Mouse (Mus musculus) forebrain, postnatal 0 days (tissue): Measurements from ENCODE around the gene Dgki. TPM values are rescaled to one million over a fixed set of nuclear protein-coding genes. Genes with fewer than 3 reads are reported as not detected.
A peak's percentile ranks its signal among the peaks of the same experiment; 100 is the strongest.

Source experiments
- ATAC-seq: fragments of 200-750 bp; cut with Nextera tagmentation; 2 replicates; pipeline ENCODE4 v1.8.0; 2017; ENCODE audit warnings: mild to moderate bottlenecking, moderate library complexity
- DNase-seq: peaks from one replicate; pipeline ENCODE4 v3.0.0-alpha.2; 2015
- H3K27ac ChIP-seq: fragments of 300-500 bp; sonication (generic); 2 replicates; pipeline ENCODE4 v1.5.1; 2014; ENCODE audit warnings: low read depth, mild to moderate bottlenecking, antibody characterized with exemption, low read length, moderate library complexity, mixed read lengths
- H3K27me3 ChIP-seq: fragments of 300-500 bp; sonication (generic); 2 replicates; pipeline ENCODE4 v1.6.1; 2014; ENCODE audit warnings: mild to moderate bottlenecking, low read length, mixed read lengths; ENCODE audit not compliant: insufficient read depth
- H3K36me3 ChIP-seq: fragments of 300-500 bp; sonication (generic); 2 replicates; pipeline ENCODE4 v1.6.1; 2014; ENCODE audit warnings: mild to moderate bottlenecking, moderate library complexity; ENCODE audit not compliant: insufficient read depth
- H3K4me1 ChIP-seq: fragments of 300-500 bp; sonication (generic); 2 replicates; pipeline ENCODE4 v1.6.1; 2014; ENCODE audit warnings: antibody characterized with exemption; ENCODE audit not compliant: insufficient read depth
- H3K4me2 ChIP-seq: fragments of 300-500 bp; sonication (generic); 2 replicates; pipeline ENCODE4 v1.6.1; 2014; ENCODE audit warnings: low read depth, mild to moderate bottlenecking, moderate library complexity
- H3K4me3 ChIP-seq: fragments of 300-500 bp; sonication (generic); 2 replicates; pipeline ENCODE4 v1.5.1; 2014; ENCODE audit warnings: low read depth, low read length, mixed read lengths
- H3K9ac ChIP-seq: fragments of 300-500 bp; sonication (generic); 2 replicates; pipeline ENCODE4 v1.6.1; 2014; ENCODE audit warnings: mild to moderate bottlenecking
- H3K9me3 ChIP-seq: fragments of 300-500 bp; sonication (generic); 2 replicates; pipeline ENCODE4 v1.6.1; 2016; ENCODE audit warnings: low read length
- CTCF ChIP-seq: sonication (generic); IDR thresholded peaks from 2 replicates; pipeline ENCODE4 v1.5.1; 2016; ENCODE audit warnings: antibody characterized with exemption, control low read depth, low read depth
- WGBS: fragments of 180-500 bp; shearing (Covaris S2); extraction: QIAGEN DNeasy Blood & Tissue Kit; methylation state at CpG from one replicate; pipeline ENCODE4 v1.1.7; 2014; 5-methylcytosine and 5-hydroxymethylcytosine counted together
- polyA plus RNA-seq: library from polyadenylated mRNA; unstranded; fragments of >200 nt; fragmentation: Nextera tagmentation; extraction: Ambion mirVana; gene quantifications from 2 replicates; pipeline ENCODE4 v1.2.1, GENCODE M21; 2015
- total RNA-seq: library from RNA; depleted of rRNA; stranded (reverse); fragments of >200 nt; gene quantifications from 2 replicates; pipeline ENCODE4 v1.2.3, GENCODE M21; 2014

Gene Dgki
- total and polyA plus RNA-seq, 2 experiments from 2014 or later = 5.5 to 34.0 TPM

GRCm38 (mm10) chr6:37069836-37070600 lies 230.0 kb downstream of the Dgki start:
- ATAC-seq (no peak), DNase-seq (no peak)
- H3K4me3 ChIP-seq = no peak overlapping the region
- no peaks in the 10 kb centered on the region for H3K9me3 ChIP-seq
- no peaks in the 10 kb centered on the region for H3K36me3 ChIP-seq
- no peak for TF ChIP-seq CTCF
- no peak overlapping the region for H3K4me2 ChIP-seq
- H3K27me3 ChIP-seq = no peaks in the 10 kb centered on the region
- H3K4me1 ChIP-seq = no peaks in the 10 kb centered on the region
- 77% methylated on average over 14 of the region's 14 CpGs for WGBS
- no peak overlapping the region for H3K9ac ChIP-seq
- H3K27ac ChIP-seq = no peak overlapping the region

GRCm38 (mm10) chr6:37068737-37069136 lies 231.2 kb downstream of the Dgki start:
- Histone ChIP-seq H3K4me1 (no peaks in the 10 kb centered on the region), H3K36me3 (0 out of 2 replicates have a peak, but pooled peaks cover under 1% of the 10 kb centered on the region)

GRCm38 (mm10) chr6:37067357-37067756 lies 232.6 kb downstream of the Dgki start:
- peak; percentile 65 for ATAC-seq
- Histone ChIP-seq H3K9me3 (no peaks in the 10 kb centered on the region), H3K4me3 (no peak overlapping the region), H3K27me3 (no peaks in the 10 kb centered on the region), H3K36me3 (peaks cover 6% of the 10 kb centered on the region; the same call in 1 of the 2 replicates), H3K9ac (no peak overlapping the region), H3K4me2 (no peak overlapping the region), H3K4me1 (no peaks in the 10 kb centered on the region), H3K27ac (no peak overlapping the region)
- DNase-seq = no peak
- no peak for TF ChIP-seq CTCF
- WGBS = 39% methylated on average over 1 of the region's 1 CpGs

More at GRCm38 (mm10) chr6:37068737-37069136, 231.2 kb downstream of the Dgki start:
- ATAC-seq (no peak), DNase-seq (no peak)
- Histone ChIP-seq H3K9me3 (no peaks in the 10 kb centered on the region), H3K9ac (no peak overlapping the region), H3K4me2 (no peak overlapping the region), H3K4me3 (no peak overlapping the region), H3K27ac (no peak overlapping the region), H3K27me3 (no peaks in the 10 kb centered on the region)
- 87% methylated on average over 6 of the region's 6 CpGs for WGBS
- no peak for TF ChIP-seq CTCF

- no peak for DNase-seq
- H3K4me2 ChIP-seq = no peak overlapping the region
- WGBS = 56% methylated on average over 10 of the region's 10 CpGs
- no peak overlapping the region for H3K9ac ChIP-seq
- peaks cover 6% of the 10 kb centered on the region; the same call in 1 of the 2 replicates for H3K36me3 ChIP-seq
- H3K27ac ChIP-seq = 0 out of 2 replicates have a peak overlapping the region, but pooled peaks have one; percentile 22
- no peaks in the 10 kb centered on the region for H3K27me3 ChIP-seq
- TF ChIP-seq CTCF = no peak
- no peaks in the 10 kb centered on the region for H3K4me1 ChIP-seq
- H3K9me3 ChIP-seq = no peaks in the 10 kb centered on the region
- ATAC-seq = no peak
- H3K4me3 ChIP-seq = no peak overlapping the region
Observed at GRCm38 (mm10) chr6:37064214-37064830, 235.7 kb downstream of the Dgki start.

- no peak overlapping the region for H3K27ac ChIP-seq
- 92% methylated on average over 7 of the region's 7 CpGs for WGBS
- DNase-seq = no peak
- no peak for TF ChIP-seq CTCF
- peaks cover 6% of the 10 kb centered on the region; the same call in 1 of the 2 replicates for H3K36me3 ChIP-seq
- H3K4me3 ChIP-seq = no peak overlapping the region
- H3K4me2 ChIP-seq = no peak overlapping the region
- H3K9me3 ChIP-seq = no peaks in the 10 kb centered on the region
- no peaks in the 10 kb centered on the region for H3K4me1 ChIP-seq
- no peaks in the 10 kb centered on the region for H3K27me3 ChIP-seq
- ATAC-seq = no peak
- no peak overlapping the region for H3K9ac ChIP-seq
Observed at GRCm38 (mm10) chr6:37063266-37063665, 236.7 kb downstream of the Dgki start.

- H3K27ac ChIP-seq = no peak overlapping the region
- ATAC-seq = no peak
- no peaks in the 10 kb centered on the region for H3K4me1 ChIP-seq
- H3K4me3 ChIP-seq = no peak overlapping the region
- H3K9ac ChIP-seq = no peak overlapping the region
- 92% methylated on average over 3 of the region's 3 CpGs for WGBS
- no peaks in the 10 kb centered on the region for H3K9me3 ChIP-seq
- H3K36me3 ChIP-seq = peaks cover 16% of the 10 kb centered on the region
- no peak for TF ChIP-seq CTCF
- no peaks in the 10 kb centered on the region for H3K27me3 ChIP-seq
- H3K4me2 ChIP-seq = no peak overlapping the region
- DNase-seq = no peak
Observed at GRCm38 (mm10) chr6:37060114-37060513, 239.9 kb downstream of the Dgki start.

GRCm38 (mm10) chr6:37057957-37058356 lies 242.0 kb downstream of the Dgki start:
- Histone ChIP-seq H3K9ac (no peak overlapping the region), H3K4me2 (no peak overlapping the region), H3K27me3 (no peaks in the 10 kb centered on the region), H3K27ac (no peak overlapping the region), H3K9me3 (no peaks in the 10 kb centered on the region), H3K36me3 (peaks cover 10% of the 10 kb centered on the region; the same call in 1 of the 2 replicates), H3K4me1 (no peaks in the 10 kb centered on the region), H3K4me3 (no peak overlapping the region)
- no peak for ATAC-seq
- DNase-seq = no peak
- 93% methylated on average over 9 of the region's 9 CpGs for WGBS
- TF ChIP-seq CTCF = no peak
